Mouse (Mus musculus) lung, postnatal 0 days (tissue): ENCODE data around the gene Fam3c. TPM values are rescaled to one million over a fixed set of nuclear protein-coding genes. Genes with fewer than 3 reads are reported as not detected.

Experiments used
- ATAC-seq: fragments of 200-750 bp; cut with Nextera tagmentation; 2 replicates; pipeline ENCODE4 v1.8.0; 2017; ENCODE audit warnings: moderate library complexity
- DNase-seq: peaks from one replicate; pipeline ENCODE4 v3.0.0-alpha.2; 2016; ENCODE audit warnings: low spot score
- H3K27ac ChIP-seq: fragments of 300-500 bp; sonication (generic); 2 replicates; pipeline ENCODE4 v1.5.1; 2014; ENCODE audit warnings: antibody characterized with exemption, mild to moderate bottlenecking, low read length, mixed read lengths
- H3K27me3 ChIP-seq: fragments of 300-500 bp; sonication (generic); replicated peaks from 2 replicates; pipeline ENCODE4 v1.6.1; 2014; ENCODE audit warnings: low read length, mixed read lengths; ENCODE audit not compliant: insufficient read depth
- H3K36me3 ChIP-seq: fragments of 300-500 bp; sonication (generic); 2 replicates; pipeline ENCODE4 v1.6.1; 2014; ENCODE audit warnings: low read length, mixed read lengths; ENCODE audit not compliant: insufficient read depth
- H3K4me1 ChIP-seq: fragments of 300-500 bp; sonication (generic); 2 replicates; pipeline ENCODE4 v1.6.1; 2014; ENCODE audit warnings: antibody characterized with exemption, low read depth, low read length, mixed read lengths; ENCODE audit not compliant: insufficient read depth
- H3K4me2 ChIP-seq: fragments of 300-500 bp; sonication (generic); replicated peaks from 2 replicates; pipeline ENCODE4 v1.6.1; 2014; ENCODE audit warnings: low read depth, mild to moderate bottlenecking, low read length, moderate library complexity, mixed read lengths
- H3K4me3 ChIP-seq: fragments of 300-500 bp; sonication (generic); 2 replicates; pipeline ENCODE4 v1.5.1; 2014; ENCODE audit warnings: low read depth, low read length
- H3K9ac ChIP-seq: fragments of 300-500 bp; sonication (generic); replicated peaks from 2 replicates; pipeline ENCODE4 v1.6.1; 2014; ENCODE audit warnings: low read depth, mild to moderate bottlenecking
- H3K9me3 ChIP-seq: fragments of 300-500 bp; sonication (generic); 2 replicates; pipeline ENCODE4 v1.6.1; 2016; ENCODE audit warnings: low read length, mixed read lengths
- CTCF ChIP-seq: IDR thresholded peaks from 2 replicates; pipeline ENCODE4 v1.5.1; 2016; ENCODE audit warnings: antibody characterized with exemption, mild to moderate bottlenecking
- EP300 ChIP-seq: IDR thresholded peaks from 2 replicates; pipeline ENCODE4 v1.6.1; 2016; ENCODE audit warnings: antibody characterized with exemption, mild to moderate bottlenecking, control low read depth
- WGBS: fragments of 180-500 bp; shearing (Covaris S2); extraction: QIAGEN DNeasy Blood & Tissue Kit; methylation state at CpG from one replicate; pipeline ENCODE4 v1.1.7; 2014; 5-methylcytosine and 5-hydroxymethylcytosine counted together
- polyA plus RNA-seq: library from polyadenylated mRNA; unstranded; fragments of >200 nt; fragmentation: Nextera tagmentation; extraction: Ambion mirVana; gene quantifications from 2 replicates; pipeline ENCODE4 v1.2.1, GENCODE M21; 2015

Fam3c gene
- polyA plus RNA-seq, 1 experiment from 2014 or later, result 66.9 TPM

DNA sequence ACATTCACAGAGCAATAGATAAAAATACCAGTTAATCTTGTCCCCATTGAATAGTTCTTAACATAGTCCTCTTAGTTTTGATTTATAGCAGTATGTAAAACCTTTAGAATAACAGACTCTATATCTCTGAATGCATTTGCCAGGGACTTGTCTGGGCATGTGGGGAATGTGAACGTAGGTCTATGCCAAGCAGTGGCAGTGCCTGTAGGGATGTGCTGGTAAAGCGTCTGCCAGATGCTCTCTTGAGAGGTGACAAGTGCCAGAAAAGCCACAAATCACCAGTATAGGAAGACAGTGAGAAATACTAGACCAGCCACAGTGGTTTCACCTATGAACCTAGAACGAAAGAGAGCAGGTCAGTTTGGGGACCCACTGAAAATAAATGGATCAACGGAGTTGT, 93.5 kb downstream of the Fam3c start:
- no peaks in the 10 kb centered on the region for H3K4me1 ChIP-seq
- no peak for ATAC-seq
- TF ChIP-seq EP300 (no peak), CTCF (no peak)
- H3K9ac ChIP-seq, result no peak overlapping the region
- H3K4me2 ChIP-seq, result no peak overlapping the region
- DNase-seq, result no peak
- no peak overlapping the region for H3K27ac ChIP-seq
- 55% methylated on average over 4 of the region's 4 CpGs for WGBS
- H3K9me3 ChIP-seq, result no peaks in the 10 kb centered on the region
- no peak overlapping the region for H3K4me3 ChIP-seq
- no peaks in the 10 kb centered on the region for H3K36me3 ChIP-seq
- H3K27me3 ChIP-seq, result no peaks in the 10 kb centered on the region

DNA sequence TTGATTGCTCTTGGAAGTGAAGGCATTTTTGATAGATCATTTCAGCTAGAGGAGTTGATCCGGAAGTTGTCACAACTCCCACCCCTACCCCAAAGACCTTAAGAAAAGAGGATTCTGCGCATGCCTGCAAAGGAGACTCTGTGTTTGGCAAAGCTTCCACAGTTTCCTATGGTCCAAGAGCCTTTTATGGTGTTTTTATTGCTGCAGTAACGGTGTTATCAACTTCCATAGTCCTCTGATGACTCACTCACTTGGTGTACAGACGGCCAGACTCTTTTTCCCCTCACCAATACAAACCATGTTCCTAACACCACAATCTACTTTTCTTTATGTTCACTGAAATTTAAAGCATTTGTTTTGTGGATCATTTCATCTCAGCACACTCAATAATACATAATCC, 97.3 kb downstream of the Fam3c start:
- TF ChIP-seq EP300, result no peak
- no peak for TF ChIP-seq CTCF
- no peaks in the 10 kb centered on the region for H3K27me3 ChIP-seq
- no peak overlapping the region for H3K4me2 ChIP-seq
- no peak overlapping the region for H3K9ac ChIP-seq
- no peaks in the 10 kb centered on the region for H3K4me1 ChIP-seq
- H3K9me3 ChIP-seq, result no peaks in the 10 kb centered on the region
- H3K4me3 ChIP-seq, result no peak overlapping the region
- no peak overlapping the region for H3K27ac ChIP-seq
- WGBS, result 67% methylated on average over 4 of the region's 4 CpGs
- H3K36me3 ChIP-seq, result no peaks in the 10 kb centered on the region
- DNase-seq, result no peak
- ATAC-seq, result no peak

Other genes starting within 250 kb of the Fam3c start
- gene Wnt16, start 68.0 kb downstream of the Fam3c start, polyA plus RNA-seq, result 0.26 TPM in 1 of 2 replicates, not detected in the other